Mouse (Mus musculus) heart, adult 2 months (tissue): ENCODE results near the gene Gm21987.

Experiments
- CTCF ChIP-seq: fragments of 200-600 bp; IDR thresholded peaks from 2 replicates; pipeline ENCODE4 v1.8.1; 2022; ENCODE audit warnings: antibody characterized with exemption, mild to moderate bottlenecking, moderate library complexity
- EP300 ChIP-seq: fragments of 200-500 bp; IDR thresholded peaks from 2 replicates; pipeline ENCODE4 v1.6.1; 2011; ENCODE audit warnings: low read depth, low read length, control low read depth; ENCODE audit not compliant: insufficient read depth
- POLR2A ChIP-seq: fragments of 200-500 bp; IDR thresholded peaks from 2 replicates; pipeline ENCODE4 v1.6.1; 2011; ENCODE audit warnings: mild to moderate bottlenecking, low read depth, low read length, control low read depth; ENCODE audit not compliant: insufficient read depth

DNA sequence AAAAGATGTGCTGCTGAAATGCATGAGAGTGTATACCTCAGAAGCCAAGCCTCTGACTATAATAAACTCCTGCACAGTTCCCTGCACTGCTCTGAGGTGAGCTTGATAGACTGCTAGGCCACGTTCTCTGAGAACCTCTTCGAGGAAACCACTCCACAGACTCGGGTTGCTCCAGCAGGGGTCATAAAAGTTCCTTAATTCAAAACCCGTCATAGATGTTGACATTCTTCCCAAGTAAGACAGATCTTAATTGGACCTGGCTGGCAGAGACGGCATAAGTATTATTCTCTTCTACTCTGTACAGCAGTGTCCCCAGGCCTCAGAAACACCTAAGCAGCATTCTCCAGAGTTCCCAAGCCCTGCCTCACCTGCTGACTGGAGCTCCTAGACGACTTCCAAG is 4.1 kb downstream of the Gm21987 start:
- TF ChIP-seq EP300 = no peak
- peak; percentile 28 for TF ChIP-seq CTCF
- no peak for TF ChIP-seq POLR2A
